10 mouse cellular contexts compared by ENCODE assay signal in the genomic region with DNA sequence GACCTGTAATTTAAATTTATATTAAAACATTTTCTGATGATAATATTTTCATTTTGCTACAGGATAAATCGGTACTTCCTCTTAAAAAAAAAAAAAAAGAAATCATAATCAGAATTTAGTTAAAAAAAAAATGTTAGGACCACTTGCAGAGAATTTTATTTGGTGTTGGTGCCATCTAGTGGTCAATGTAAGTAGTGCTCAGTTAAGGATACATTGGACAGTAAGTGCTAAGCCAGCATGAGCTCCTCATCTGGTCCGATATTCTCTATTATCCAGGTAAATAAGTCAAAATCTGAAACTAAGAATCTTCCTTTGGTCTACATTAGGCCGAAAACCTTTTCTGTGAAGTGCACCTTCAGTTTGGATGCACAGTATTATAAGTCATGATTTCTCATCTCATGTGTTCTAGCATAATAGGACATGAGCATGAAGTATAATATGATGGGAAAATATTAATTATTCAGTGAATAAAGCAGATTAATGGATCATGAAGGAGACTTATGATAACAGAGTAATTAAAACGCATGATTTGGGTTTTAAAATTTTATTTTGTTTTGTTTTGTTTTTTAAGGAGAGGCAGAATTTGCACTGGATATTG. TPM values are rescaled to one million over a fixed set of nuclear protein-coding genes. Genes with fewer than 3 reads are reported as not detected.
A peak's percentile ranks its signal among the peaks of the same experiment; 100 is the strongest.
DNase-seq lines count a peak whose midpoint lies in the region; ATAC-seq lines count a peak whose summit lies in the region.
"Had no signal": no experiment of that assay in that cellular context is flagged by ENCODE, and none has a peak within 500 bp of the region (broad histone marks: within the 10 kb centered on the region; RNA-seq: fewer than 3 reads in every experiment).

No protein-coding gene starts in this region.

- peak; percentile 75 for ATAC-seq in midbrain, embryonic 11.5 days (ENCODE audit: low FRiP score)
- ATAC-seq in common myeloid progenitor, adult 5-6 weeks (replicated peaks; ENCODE audit: low read depth, poor library complexity, severe bottlenecking) = peak; percentile 79
- ATAC-seq in hindbrain, embryonic 14.5 days (ENCODE audit: low FRiP score) = peak; percentile 70; the same call in 1 of the 2 replicates

- H3K9me3 ChIP-seq in midbrain, embryonic 11.5 days (ENCODE audit: control insufficient read depth, low read length) = no peaks in the 10 kb centered on the region
- no peaks in the 10 kb centered on the region for H3K9me3 ChIP-seq in midbrain, embryonic 10.5 days (replicated peaks)
- H3K9me3 ChIP-seq in hindbrain, embryonic 14.5 days (ENCODE audit: control insufficient read depth, low read length) = no peaks in the 10 kb centered on the region

- no peaks in the 10 kb centered on the region for H3K27me3 ChIP-seq in midbrain, embryonic 11.5 days (ENCODE audit: control insufficient read depth, insufficient read depth, low read length)
- H3K27me3 ChIP-seq in midbrain, embryonic 10.5 days (ENCODE audit: low read depth, poor library complexity, severe bottlenecking) = no peaks in the 10 kb centered on the region
- H3K27me3 ChIP-seq in hindbrain, embryonic 14.5 days (ENCODE audit: control insufficient read depth, insufficient read depth, low read length) = no peaks in the 10 kb centered on the region

- H3K36me3 ChIP-seq in midbrain, embryonic 11.5 days (ENCODE audit: control insufficient read depth, insufficient read depth, low read length) = no peaks in the 10 kb centered on the region
- H3K36me3 ChIP-seq in midbrain, embryonic 10.5 days = no peaks in the 10 kb centered on the region
- H3K36me3 ChIP-seq in hindbrain, embryonic 14.5 days (replicated peaks; ENCODE audit: control insufficient read depth, insufficient read depth) = no peaks in the 10 kb centered on the region

- WGBS in midbrain, embryonic 11.5 days = 17% methylated on average over 4 of the region's 4 CpGs
- 17% methylated on average over 4 of the region's 4 CpGs for WGBS in midbrain, embryonic 10.5 days
- WGBS in hindbrain, embryonic 14.5 days = 17% methylated on average over 4 of the region's 4 CpGs

- H3K27ac ChIP-seq in midbrain, embryonic 11.5 days (ENCODE audit: low read depth, low read length) = no peak overlapping the region
- no peak overlapping the region for H3K27ac ChIP-seq in midbrain, embryonic 10.5 days (replicated peaks)
- no peak overlapping the region for H3K27ac ChIP-seq in hindbrain, embryonic 14.5 days

- H3K4me2 ChIP-seq in midbrain, embryonic 11.5 days = no peak overlapping the region
- no peak overlapping the region for H3K4me2 ChIP-seq in hindbrain, embryonic 14.5 days (replicated peaks)

- peak; percentile 13 for DNase-seq in adrenal gland, adult 2 months
- no peak for DNase-seq in adrenal gland, postnatal 25 days
- DNase-seq in midbrain, embryonic 11.5 days (ENCODE audit: low spot score, missing footprints) = peak; percentile 96
- no peak for DNase-seq in midbrain, embryonic 10.5 days (ENCODE audit: low spot score)
- DNase-seq in hindbrain, embryonic 14.5 days (ENCODE audit: low spot score) = peak; percentile 93
- DNase-seq in lung, postnatal 36 days = peak; percentile 73
- DNase-seq in telencephalon, adult 2 months (ENCODE audit: low read depth, low spot score) = peak; percentile 34

- no peaks in the 10 kb centered on the region for H3K4me1 ChIP-seq in midbrain, embryonic 11.5 days (ENCODE audit: control insufficient read depth, insufficient read depth, low read length)
- H3K4me1 ChIP-seq in midbrain, embryonic 10.5 days = peaks cover 5% of the 10 kb centered on the region; the same call in 1 of the 2 replicates
- H3K4me1 ChIP-seq in hindbrain, embryonic 14.5 days (replicated peaks; ENCODE audit: control insufficient read depth, insufficient read depth, low read length) = no peaks in the 10 kb centered on the region

- H3K9ac ChIP-seq in midbrain, embryonic 11.5 days (ENCODE audit: low read length) = no peak overlapping the region
- H3K9ac ChIP-seq in hindbrain, embryonic 14.5 days = no peak overlapping the region

- H3K4me3 ChIP-seq in midbrain, embryonic 11.5 days (ENCODE audit: low read depth, low read length) = no peak overlapping the region
- H3K4me3 ChIP-seq in midbrain, embryonic 10.5 days = no peak overlapping the region
- H3K4me3 ChIP-seq in hindbrain, embryonic 14.5 days (replicated peaks; ENCODE audit: low read length) = no peak overlapping the region

RNA-seq across cellular contexts. Expression of gene Olfr449, which starts 26.1 kb away (rescaled TPM):
- not detected for total RNA-seq in adrenal gland, adult 2 months (2021)
- not detected in 2 replicates for polyA plus RNA-seq in adrenal gland, adult 2 months (2012; rRNA removed)
- total RNA-seq in adrenal gland, postnatal 25 days (2021) = not detected in 2 replicates
- not detected in 2 replicates for polyA plus RNA-seq in midbrain, embryonic 11.5 days (2014; fragmentation: Nextera tagmentation; extraction: Ambion mirVana)
- polyA plus RNA-seq in midbrain, embryonic 10.5 days (2016; fragmentation: Nextera tagmentation; extraction: Ambion mirVana) = not detected in 2 replicates
- not detected in 2 replicates for total RNA-seq in common myeloid progenitor, adult 5-6 weeks (2017)
- not detected in 2 replicates for polyA plus RNA-seq in hindbrain, embryonic 14.5 days (2014; fragmentation: Nextera tagmentation; extraction: Ambion mirVana)
- polyA plus RNA-seq: heart, embryonic 16.5 days; small intestine, adult 2 months had no signal

RNA-seq across cellular contexts. Expression of gene Olfr448, which starts 29.9 kb away (rescaled TPM):
- total RNA-seq in adrenal gland, adult 2 months (2021) = not detected
- polyA plus RNA-seq in adrenal gland, adult 2 months (2012; rRNA removed) = not detected in 2 replicates
- not detected in 2 replicates for total RNA-seq in adrenal gland, postnatal 25 days (2021)
- polyA plus RNA-seq in midbrain, embryonic 11.5 days (2014; fragmentation: Nextera tagmentation; extraction: Ambion mirVana) = not detected in 2 replicates
- polyA plus RNA-seq in midbrain, embryonic 10.5 days (2016; fragmentation: Nextera tagmentation; extraction: Ambion mirVana) = not detected in 2 replicates
- not detected in 2 replicates for total RNA-seq in common myeloid progenitor, adult 5-6 weeks (2017)
- polyA plus RNA-seq in hindbrain, embryonic 14.5 days (2014; fragmentation: Nextera tagmentation; extraction: Ambion mirVana) = not detected in 2 replicates
- polyA plus RNA-seq: heart, embryonic 16.5 days; small intestine, adult 2 months had no signal

RNA-seq across cellular contexts. Expression of gene Olfr447, which starts 48.4 kb away (rescaled TPM):
- total RNA-seq in adrenal gland, adult 2 months (2021) = not detected
- polyA plus RNA-seq in adrenal gland, adult 2 months (2012; rRNA removed) = not detected in 2 replicates
- total RNA-seq in adrenal gland, postnatal 25 days (2021) = not detected in 2 replicates
- polyA plus RNA-seq in midbrain, embryonic 11.5 days (2014; fragmentation: Nextera tagmentation; extraction: Ambion mirVana) = not detected in 2 replicates
- not detected in 2 replicates for polyA plus RNA-seq in midbrain, embryonic 10.5 days (2016; fragmentation: Nextera tagmentation; extraction: Ambion mirVana)
- total RNA-seq in common myeloid progenitor, adult 5-6 weeks (2017) = not detected in 2 replicates
- polyA plus RNA-seq in hindbrain, embryonic 14.5 days (2014; fragmentation: Nextera tagmentation; extraction: Ambion mirVana) = not detected in 2 replicates
- polyA plus RNA-seq: heart, embryonic 16.5 days; small intestine, adult 2 months had no signal

RNA-seq across cellular contexts. Expression of gene Olfr450, which starts 48.6 kb away (rescaled TPM):
- total RNA-seq in adrenal gland, adult 2 months (2021) = not detected
- not detected in 2 replicates for polyA plus RNA-seq in adrenal gland, adult 2 months (2012; rRNA removed)
- total RNA-seq in adrenal gland, postnatal 25 days (2021) = not detected in 2 replicates
- polyA plus RNA-seq in midbrain, embryonic 11.5 days (2014; fragmentation: Nextera tagmentation; extraction: Ambion mirVana) = not detected in 2 replicates
- not detected in 2 replicates for polyA plus RNA-seq in midbrain, embryonic 10.5 days (2016; fragmentation: Nextera tagmentation; extraction: Ambion mirVana)
- total RNA-seq in common myeloid progenitor, adult 5-6 weeks (2017) = not detected in 2 replicates
- not detected in 2 replicates for polyA plus RNA-seq in hindbrain, embryonic 14.5 days (2014; fragmentation: Nextera tagmentation; extraction: Ambion mirVana)
- polyA plus RNA-seq: heart, embryonic 16.5 days; small intestine, adult 2 months had no signal

Comparison
In these comparisons a context has a peak if more than half of its experiments do, and no peak if none do; other contexts are left out.
1. DNase-seq: peak in adrenal gland, adult 2 months (single experiment), midbrain, embryonic 11.5 days (single experiment), hindbrain, embryonic 14.5 days (single experiment), lung, postnatal 36 days (single experiment) and telencephalon, adult 2 months (single experiment); none in adrenal gland, postnatal 25 days (single experiment) and midbrain, embryonic 10.5 days (single experiment).
2. Peak in every context shown above with its lines, with median percentiles within 50 percentile points of each other: ATAC-seq.